Mouse (Mus musculus) left cerebral cortex, adult 9 months (tissue): ENCODE measurements at regions not wholly inside any gene's neighbourhood (a gene's known extent, or its start where the extent isn't known, plus 50 kb on each side); places are given as distances from the start of the nearest gene placed in this dataset.

ENCODE experiments used
- DNase-seq, 2 experiments: peaks; one replicate each; pipeline ENCODE4 v3.0.0; 2022; ENCODE audit warnings: low spot score in 2 of 2

DNA sequence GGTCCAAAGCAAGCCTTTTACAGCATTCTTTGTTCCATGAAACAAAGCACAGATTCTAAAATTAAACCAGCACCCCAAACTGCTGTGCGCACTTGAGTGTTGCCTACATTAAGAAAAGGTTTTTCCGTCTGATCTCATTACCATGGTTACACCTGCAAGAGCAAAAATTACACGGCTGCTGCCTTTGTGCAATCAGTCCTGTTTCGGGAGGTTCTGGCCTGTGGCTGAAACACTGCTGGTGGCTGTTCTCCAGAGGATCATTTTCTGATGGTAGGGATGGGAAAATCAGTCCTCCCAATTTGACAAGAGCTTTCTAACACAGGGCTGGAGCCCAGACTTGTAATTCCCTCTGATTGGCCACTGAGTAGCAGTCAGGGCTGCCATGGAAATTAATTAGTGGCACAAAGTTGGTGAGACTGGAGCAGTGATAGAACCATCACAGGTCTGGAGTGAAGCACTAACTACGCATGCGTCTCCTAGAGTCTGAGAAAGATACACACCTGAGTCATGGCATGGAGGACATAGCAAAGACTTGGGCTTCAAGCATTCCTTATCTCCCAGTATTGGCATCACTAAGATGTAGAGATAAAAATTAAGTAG lies 114.8 kb upstream of the Fam49a start:
- peak in 1 of 2 experiments; percentile 41 for DNase-seq

DNA sequence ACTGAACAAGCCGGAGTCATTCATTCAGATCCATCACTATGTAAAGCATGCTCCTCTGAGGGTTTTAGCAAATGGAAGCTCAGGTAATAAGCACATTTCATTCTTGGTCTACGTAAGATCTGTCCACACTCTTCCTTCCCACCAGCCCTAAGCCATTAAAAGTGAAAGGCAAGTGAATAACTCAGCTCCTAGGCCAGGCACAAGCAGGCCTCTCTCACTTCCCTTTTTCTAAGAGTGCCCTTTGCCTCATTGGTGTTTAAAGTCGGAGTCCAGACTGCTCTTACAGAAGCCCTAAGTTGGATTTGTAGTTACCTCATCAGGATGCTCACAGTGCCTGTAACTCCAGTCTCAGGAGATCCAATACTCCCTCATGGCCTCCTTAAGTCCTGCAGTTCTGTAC lies 114.1 kb upstream of the Fam49a start:
- DNase-seq: no peak

DNA sequence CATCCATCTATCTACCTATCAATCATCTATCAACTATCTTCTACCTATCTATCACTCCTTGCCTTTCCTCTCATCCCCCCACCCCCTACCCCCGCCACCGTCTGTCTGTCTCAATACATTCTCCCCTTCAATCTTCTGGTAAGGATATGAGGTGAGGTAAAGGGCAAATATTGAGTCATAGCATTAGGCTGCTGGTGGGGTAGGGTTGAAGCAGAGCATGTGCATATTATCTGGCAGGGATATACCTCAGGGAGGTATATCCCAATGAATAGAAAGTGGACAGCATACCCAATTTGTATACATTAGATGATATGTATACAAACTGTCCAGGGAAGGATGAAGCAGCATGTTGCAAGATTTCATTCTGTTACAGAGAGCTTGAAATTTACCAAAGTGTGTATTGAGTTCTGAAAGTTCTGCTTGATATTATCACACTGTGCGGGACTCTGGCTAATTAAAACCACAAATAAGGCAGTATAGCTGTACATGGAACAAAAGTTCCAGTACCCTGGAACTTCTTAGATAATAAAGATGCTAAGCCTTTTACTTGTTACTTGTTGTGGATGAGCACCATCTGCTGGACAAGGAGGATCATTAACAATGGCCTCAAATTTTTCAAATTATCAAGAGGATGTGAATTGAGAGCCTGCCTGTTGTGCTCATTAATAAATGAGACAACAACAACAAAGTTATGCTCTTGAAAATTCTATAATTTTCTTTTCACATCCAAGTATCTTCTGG lies 113.1 kb upstream of the Fam49a start:
- DNase-seq: no peak

- DNase-seq: no peak
These were observed 97.5 kb upstream of the Fam49a start for GRCm38 (mm10) chr12:12164411-12164810.

- DNase-seq: no peak
These were observed 91.4 kb upstream of the Fam49a start for GRCm38 (mm10) chr12:12170581-12170980.

DNA sequence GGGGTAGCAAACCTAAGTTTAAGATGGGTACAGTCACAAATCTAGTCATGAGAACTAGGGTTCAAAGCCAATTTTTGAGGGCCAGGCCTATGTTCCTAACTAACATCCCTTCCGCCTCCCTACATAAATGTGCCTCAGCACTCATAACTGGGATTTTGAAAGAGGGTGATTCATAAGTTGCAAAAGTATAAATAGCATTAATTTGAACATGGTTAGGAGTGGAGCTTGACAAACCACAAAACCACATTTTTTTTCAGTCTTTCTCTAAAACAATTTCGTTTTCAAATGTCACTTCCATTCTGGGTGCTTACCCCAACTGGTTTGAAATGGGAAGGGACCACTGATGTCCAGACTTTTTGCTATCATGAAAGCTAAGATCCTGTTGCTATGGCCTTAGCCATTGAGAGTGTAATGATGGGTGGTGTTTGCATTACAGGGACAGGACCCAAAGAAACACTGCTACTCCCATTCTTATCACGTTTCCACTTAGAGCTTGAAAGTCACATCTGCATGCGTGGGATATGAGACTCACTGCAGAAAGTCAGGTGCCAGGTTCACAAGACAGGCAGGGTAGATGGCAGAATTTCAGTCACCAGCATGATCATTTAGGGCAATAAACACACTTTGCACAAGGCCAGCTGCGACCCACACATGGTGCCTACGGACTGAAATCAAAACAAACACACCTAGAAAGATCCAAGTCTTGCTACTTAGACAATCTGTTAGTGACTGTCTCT lies 89.7 kb upstream of the Fam49a start:
- DNase-seq: no peak

DNA sequence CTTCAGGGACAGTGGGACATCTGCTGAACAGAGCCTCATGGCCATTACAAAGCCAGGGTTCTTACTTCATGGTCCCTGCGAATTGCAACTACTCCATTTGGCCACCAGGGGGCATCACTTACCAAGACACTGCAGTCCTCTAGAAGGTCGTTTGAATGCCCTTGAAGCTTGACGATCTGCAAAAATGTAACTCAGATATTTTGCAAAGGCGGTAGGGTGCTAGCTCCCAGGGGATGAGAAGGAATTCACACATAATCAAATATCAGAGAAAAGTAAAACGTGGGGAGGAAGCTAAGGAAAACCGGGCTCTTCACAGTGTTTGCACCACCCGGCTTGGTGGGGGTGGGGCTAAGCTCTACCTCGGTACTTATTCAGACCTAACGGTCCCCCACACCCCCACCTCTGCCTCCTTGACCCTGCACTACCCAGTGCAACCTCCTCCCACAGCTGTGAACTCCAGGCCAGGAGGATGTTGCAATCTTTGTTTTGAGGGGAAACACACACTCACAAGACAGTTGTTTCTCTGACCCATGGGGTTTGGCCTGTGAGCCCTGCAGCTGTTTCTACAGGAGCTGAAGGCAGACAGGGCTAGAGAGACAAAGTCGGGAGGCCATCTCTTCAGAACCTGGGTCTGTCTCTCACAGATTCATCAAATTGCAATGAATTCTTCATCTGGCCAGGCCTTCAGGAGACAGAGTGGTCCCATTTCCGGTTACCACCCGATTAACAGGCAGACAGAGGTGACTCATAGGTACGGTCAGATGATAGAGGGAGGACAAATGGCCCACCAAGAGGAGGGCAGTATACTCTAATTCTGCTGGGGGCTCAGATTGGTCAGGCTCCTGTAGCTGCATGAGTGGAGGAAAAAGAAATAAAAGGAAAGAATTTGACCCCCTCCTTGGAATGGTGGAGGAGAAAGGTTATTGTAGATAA lies 85.3 kb upstream of the Fam49a start:
- DNase-seq: peak in 1 of 2 experiments; percentile 89

- DNase-seq: no peak
These were observed 84.5 kb upstream of the Fam49a start for GRCm38 (mm10) chr12:12177264-12178043.

DNA sequence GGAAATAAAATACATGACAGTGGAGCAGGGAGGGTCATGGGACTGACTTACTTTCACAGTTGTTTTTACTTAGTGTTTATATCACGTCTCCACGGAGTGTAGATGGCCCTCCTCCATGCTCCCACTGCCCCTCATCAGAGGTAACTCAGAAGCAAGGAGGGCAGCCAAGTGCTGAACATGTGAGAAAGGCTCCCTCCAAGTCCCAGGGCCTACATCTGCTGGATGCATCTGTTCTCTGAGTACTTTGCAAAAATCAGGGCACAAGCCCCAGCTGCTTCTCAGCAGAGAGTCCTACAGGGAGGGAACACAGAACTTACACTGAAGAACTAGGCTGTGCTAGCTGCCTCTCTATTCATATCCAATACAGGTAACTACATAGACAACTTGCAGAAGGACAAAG lies 83.5 kb upstream of the Fam49a start:
- peak in 1 of 2 experiments; percentile 55 for DNase-seq

DNA sequence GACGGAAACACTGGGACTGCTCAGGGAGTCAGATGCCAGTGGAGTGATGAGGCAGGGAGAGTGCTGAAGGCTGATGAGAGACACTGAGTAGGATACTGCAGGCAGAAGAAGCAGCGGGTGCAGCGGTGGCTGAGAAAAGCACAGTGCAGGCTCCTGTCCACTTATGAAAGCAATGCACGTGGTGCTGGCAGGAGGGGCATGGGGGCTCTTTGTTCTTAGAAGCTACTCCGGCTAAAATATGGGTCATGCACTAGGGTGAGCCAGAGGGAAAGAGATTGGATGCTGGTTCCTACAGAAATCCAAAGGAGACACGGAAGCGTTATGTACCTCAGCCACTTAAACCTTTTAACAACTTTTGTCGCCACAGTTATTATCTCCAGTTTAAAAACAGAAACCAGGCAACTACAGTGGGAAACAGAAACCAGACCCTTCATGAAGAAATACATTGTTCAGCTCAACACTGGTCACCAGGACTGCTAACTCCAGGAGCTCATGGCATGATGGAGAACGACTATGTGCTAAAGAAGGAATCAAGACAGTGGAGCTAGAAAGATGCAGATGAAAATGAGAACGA lies 82.6 kb upstream of the Fam49a start:
- no peak for DNase-seq

- DNase-seq: peak in 1 of 2 experiments; percentile 74
These were observed 81.0 kb upstream of the Fam49a start for GRCm38 (mm10) chr12:12180986-12181385.

- DNase-seq: no peak
These were observed 80.3 kb upstream of the Fam49a start for GRCm38 (mm10) chr12:12181686-12182085.

- no peak for DNase-seq
These were observed 75.6 kb upstream of the Fam49a start for GRCm38 (mm10) chr12:12186353-12186752.

DNA sequence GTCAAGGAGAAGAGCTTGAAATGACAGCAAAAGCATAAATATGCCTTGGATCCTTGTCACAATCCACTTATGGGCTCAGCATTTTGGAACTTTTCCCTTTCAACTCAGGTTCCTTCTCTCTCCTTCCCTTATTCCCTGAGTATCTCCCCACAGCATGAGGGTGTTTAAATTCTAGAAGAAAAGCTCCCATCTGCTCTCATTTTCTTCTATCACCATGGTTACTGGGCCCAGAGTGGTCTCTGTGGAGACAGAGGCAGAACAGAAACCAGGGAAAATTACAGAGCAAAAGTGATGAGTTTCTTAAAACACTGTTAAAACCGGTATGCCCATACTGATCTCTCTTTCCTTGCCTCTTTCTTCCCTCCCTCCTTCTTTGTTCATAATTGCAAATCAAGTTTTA lies 66.9 kb upstream of the Fam49a start:
- no peak for DNase-seq

GRCm38 (mm10) chr12:12196627-12197026 lies 65.3 kb upstream of the Fam49a start:
- no peak for DNase-seq

DNA sequence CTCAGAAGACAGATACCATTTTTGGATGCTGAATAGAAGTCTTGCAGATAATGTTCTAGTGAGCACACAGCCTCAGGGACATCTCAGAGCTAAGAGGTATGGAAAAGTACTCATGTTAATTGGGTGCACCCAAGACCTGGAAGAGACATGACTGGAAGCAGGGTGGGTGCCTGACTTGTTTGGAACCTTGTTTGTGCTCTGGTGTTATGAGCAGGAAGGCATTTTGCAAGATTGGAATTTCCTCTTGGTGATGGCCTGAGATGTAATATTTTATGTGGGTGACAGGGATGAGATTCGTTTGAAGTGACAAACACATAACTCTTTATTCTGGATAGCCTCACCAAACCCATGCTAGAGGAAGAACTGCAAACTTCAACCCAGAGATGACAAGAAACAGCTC lies 53.7 kb upstream of the Fam49a start:
- DNase-seq: no peak
